Mouse (Mus musculus): ENCODE data around the gene Cep97.
"Not testable (repeated sequence)": the region's sequence is repeated elsewhere in the genome, so short reads cannot be mapped to it uniquely, and the experiment has no call there.

Cep97 gene

GRCm38 (mm10) chr16:55934453-55935037 lies at the start of gene Cep97:
Cep97 (minus strand) TSS chr16:55934855.
- in situ Hi-C loops (cut with MboI): loop anchor here (5.0 to 25.0 kb wide), 2 partner anchors 37 to 778 kb away; partner anchors contain the start of genes Nxpe3 and Tfg

- in situ Hi-C loops (cut with MboI): loop anchor here (5.0 kb wide), 1 partner anchor 92 kb away; no protein-coding TSS in a partner anchor
Measured at GRCm38 (mm10) chr16:55974903-55975285, 40.2 kb upstream of the Cep97 start.

- in situ Hi-C loops (cut with MboI): loop anchor here (5.0 kb wide), 1 partner anchor 93 kb away; no protein-coding TSS in a partner anchor
Measured at GRCm38 (mm10) chr16:55974256-55974902, 39.7 kb upstream of the Cep97 start.

GRCm38 (mm10) chr16:55973431-55974255 lies 39.0 kb upstream of the Cep97 start, which contains the start of gene Zbtb11:
Zbtb11 (plus strand) TSS chr16:55973883.
- in situ Hi-C loops (cut with MboI): loop anchor here (5.0 kb wide), 1 partner anchor 94 kb away; no protein-coding TSS in a partner anchor

GRCm38 (mm10) chr16:55972626-55973201 lies 38.1 kb upstream of the Cep97 start:
- in situ Hi-C loops (cut with MboI): loop anchor here (5.0 kb wide), 1 partner anchor 95 kb away; no protein-coding TSS in a partner anchor

DNA sequence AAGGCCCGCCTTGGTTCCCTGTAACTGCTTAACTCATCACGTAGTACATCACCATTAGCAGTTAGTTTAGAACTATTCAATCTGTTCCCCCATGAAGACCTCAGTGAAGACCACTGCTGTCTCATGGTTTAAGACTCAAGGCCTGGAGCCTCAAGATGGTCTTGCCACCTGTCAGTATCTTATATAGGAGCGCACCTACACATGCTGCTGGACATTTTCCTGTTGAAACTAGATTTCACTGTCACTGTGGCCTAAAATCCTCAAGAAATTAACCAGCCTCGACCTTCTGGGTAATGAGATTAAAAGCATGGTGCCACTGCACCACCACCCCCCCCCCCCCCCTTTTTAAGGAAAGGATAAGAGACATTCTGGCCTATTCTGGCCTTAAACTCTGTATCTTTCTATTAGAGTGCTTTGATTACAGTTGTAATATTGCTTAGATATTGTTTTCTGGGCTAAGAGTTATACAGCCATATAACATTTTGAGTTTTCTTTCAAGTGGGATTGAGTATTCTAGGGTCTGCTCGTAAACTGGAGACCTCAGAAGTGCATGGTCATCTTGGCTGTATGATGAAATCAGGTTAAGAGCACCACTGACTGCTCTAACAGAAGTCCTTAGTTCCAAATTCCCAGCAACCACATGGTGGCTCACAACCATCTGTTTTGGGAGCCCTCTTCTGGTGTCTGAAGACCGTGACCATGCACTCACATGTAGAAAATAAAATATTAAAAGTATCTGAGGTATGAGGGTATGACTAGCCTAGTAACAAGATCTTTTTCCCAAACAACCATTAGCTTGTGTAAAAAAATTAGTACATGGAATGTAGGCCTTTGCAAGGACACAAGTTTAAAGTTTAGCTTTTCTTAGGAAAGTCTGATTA lies 37.3 kb upstream of the Cep97 start:
- in situ Hi-C loops (cut with MboI): loop anchor here (5.0 kb wide), 1 partner anchor 95 kb away; no protein-coding TSS in a partner anchor

- in situ Hi-C loops (cut with MboI): loop anchor here (5.0 kb wide), 1 partner anchor 97 kb away; no protein-coding TSS in a partner anchor
Measured at GRCm38 (mm10) chr16:55970416-55970815, 35.8 kb upstream of the Cep97 start.

DNA sequence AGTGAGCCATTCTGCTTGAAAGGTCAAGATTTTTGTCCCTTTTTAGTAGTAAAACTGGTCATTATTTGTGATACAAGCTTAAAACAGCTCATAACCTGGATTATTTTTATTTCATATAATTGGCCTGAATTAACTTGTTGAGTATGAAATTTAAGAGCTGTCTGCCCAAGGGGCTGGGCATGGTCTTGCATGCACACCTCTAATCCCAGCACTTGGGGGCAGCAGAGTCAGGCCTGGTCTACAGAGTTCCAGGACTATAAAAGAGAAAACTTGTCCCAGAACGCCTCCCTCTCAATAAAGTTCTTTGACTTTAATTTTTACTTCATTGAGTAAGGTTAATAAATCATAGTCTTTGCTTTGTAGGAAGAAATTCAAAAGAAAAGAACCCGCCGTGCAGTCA lies 34.5 kb upstream of the Cep97 start:
- in situ Hi-C loops (cut with MboI): no loop called here

- in situ Hi-C loops (cut with MboI): no loop called here
Measured at GRCm38 (mm10) chr16:55967221-55967620, 32.6 kb upstream of the Cep97 start.

GRCm38 (mm10) chr16:55966212-55966871 lies 31.7 kb upstream of the Cep97 start, which contains the start of gene Rpl24:
Rpl24 (plus strand) TSS chr16:55966275.
- in situ Hi-C loops (cut with MboI): no loop called here

DNA sequence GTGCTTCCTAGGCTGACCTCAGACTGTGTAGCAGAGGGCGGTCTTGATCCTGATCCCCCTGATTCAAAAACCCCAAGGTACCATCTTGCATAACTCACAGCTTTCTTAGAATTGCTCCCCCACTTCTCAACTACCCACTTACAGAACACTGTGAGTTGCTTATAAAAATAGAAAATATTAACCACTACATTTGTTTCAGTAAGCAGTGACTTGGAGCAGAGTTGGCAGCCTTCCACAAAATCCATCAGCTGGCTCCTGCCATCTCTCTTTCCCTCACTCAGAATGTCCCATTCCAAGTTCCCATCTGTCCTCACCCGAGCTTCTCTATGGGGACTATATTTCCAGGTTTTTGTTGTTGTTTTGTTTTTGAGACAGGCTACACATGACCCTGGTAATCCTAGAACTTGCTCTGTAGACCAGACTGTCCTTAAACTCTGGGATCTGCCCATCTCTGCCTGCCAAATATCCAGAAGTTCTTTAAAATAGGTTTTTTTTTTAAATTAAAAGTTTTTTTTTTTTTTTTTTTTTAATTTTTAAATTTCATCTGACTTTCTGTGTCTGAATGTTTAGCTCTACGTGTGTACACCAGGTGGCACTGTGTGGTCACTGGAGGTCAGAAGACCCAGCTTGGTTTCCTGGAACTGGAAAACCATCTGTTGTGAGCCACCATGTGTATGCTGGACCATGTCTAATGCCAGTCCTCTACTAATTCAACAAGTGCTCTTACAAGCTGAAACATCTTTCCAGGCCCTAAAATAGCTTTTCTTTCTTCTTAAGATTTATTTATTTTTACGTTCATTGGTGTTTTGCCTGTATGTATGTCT lies 29.7 kb upstream of the Cep97 start:
- in situ Hi-C loops (cut with MboI): no loop called here

- in situ Hi-C loops (cut with MboI): not testable (repeated sequence)
Measured at GRCm38 (mm10) chr16:55963068-55963467, 28.4 kb upstream of the Cep97 start.

DNA sequence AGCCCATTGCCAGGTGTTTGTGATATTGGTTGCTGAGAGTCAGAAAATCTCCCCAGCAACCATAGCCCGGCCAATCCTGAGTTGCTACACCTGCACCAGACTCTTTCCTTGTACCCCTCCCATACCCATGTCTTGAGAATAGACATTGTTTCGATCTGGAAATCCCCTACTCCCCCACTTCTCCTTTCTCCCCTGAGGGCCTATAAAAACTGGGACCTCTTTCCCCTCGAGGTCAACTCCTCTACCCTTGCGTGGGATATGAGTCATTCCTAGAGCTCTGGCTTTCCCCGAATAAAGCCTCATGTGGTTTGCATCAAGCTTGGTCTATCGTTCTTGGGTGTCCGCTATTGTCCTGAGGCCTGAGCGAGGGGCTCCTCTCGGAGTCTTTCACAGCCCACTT lies 19.5 kb upstream of the Cep97 start:
- in situ Hi-C loops (cut with MboI): not testable (repeated sequence)

DNA sequence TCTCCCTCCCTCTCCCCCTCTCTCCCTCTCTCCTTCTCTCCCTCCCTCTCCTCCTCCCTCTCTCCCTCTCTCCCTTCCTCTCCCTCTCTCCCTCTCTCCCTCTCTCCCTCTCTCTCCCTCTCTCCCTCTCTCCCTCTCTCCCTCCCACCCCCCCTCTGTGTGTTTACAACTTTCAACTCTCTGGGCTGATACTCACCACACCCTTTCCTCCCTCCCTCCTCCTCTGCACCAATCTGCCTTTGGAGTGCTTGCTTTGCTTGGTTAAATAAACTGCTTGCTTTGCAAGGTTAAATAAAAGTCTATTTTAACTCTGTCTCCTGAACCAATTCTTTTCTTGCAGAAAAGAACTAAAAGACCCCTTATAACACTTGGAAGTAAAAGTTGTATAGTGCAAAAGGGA lies 18.1 kb upstream of the Cep97 start:
- in situ Hi-C loops (cut with MboI): no loop called here

- in situ Hi-C loops (cut with MboI): no loop called here
Measured at GRCm38 (mm10) chr16:55951679-55952327, 17.1 kb upstream of the Cep97 start.

- in situ Hi-C loops (cut with MboI): no loop called here
Measured at GRCm38 (mm10) chr16:55950946-55951678, 16.5 kb upstream of the Cep97 start.

DNA sequence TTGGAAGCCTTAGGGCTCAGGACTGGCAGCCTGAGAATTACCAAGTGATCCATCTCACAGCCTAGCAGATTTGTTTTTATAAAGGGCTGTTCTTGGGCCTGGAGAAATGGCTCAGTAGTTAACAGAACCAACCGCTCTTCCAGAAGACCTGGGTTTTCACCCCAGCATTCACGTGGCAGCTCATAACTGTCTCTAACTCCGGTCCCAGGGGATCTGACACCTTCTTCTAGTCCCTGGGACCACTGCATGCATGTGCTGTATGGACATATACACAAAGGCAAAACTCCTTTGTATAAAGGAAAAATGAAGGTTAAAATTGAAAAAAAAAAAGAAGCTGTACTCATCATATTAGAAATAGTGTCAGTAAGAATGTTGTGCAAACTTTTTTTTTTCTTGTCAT lies 15.8 kb upstream of the Cep97 start:
- in situ Hi-C loops (cut with MboI): no loop called here

- in situ Hi-C loops (cut with MboI): loop anchor here (25.0 kb wide), 1 partner anchor 763 kb away; the partner anchor contains the start of gene Tfg
Measured at GRCm38 (mm10) chr16:55948963-55949362, 14.3 kb upstream of the Cep97 start.
